Mouse (Mus musculus) kidney, postnatal 10 days (tissue): ENCODE data around the gene Spef1.

ENCODE experiments used
- DNase-seq: peaks from one replicate; pipeline ENCODE4 v3.0.0; 2021; ENCODE audit warnings: mixed read lengths

Spef1 gene

DNA sequence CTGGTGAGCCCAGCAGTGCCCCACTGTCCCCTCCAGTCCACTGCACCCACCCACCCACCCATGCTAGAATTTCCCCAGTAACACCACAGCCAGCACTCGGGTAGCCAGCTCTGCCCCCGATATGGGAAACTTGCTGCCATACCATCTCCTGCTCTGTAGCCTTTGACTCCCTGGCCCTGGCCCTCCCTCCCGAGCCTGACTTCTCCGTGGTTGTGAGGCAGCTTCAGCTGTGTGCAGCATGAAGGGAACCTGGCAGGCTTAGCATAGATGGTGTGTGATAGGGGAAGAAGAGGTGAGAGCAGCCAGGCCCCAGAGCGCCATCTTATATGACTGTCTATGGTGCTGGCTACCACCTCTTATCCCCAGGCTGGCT, 46.6 kb downstream of the Spef1 start:
- DNase-seq, result no peak

DNA sequence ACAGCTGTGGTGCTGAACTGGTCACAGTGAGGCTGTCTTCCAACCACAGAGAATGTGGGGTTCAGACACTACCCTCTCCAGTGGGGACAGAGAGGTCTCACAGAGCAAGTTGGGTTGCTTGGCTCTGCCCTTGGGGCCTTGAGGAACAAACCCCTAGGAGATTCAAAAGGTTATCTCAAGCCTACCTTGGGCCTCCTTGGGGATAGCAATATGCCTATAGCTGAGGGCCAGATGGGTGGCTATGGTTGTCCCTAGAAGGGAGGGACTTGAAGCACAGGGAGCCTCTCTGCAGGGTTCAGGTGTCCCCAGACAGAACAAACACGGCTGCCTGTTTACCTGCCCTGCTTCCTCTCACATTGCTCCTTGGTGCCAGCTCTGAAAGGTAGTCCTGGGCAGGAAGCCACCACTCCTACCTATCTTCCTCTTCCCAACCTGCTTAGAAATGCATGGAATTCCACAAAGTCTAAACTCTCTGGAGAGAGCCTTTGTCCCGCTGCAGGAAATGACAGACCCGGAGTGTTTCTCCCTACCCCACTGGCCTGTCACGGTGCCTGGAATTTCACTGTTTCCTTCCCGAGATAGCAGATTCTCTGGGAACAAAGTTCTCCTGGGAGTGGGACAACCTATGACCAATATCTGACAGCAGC, 47.1 kb downstream of the Spef1 start:
- DNase-seq, result peak; percentile 60

DNA sequence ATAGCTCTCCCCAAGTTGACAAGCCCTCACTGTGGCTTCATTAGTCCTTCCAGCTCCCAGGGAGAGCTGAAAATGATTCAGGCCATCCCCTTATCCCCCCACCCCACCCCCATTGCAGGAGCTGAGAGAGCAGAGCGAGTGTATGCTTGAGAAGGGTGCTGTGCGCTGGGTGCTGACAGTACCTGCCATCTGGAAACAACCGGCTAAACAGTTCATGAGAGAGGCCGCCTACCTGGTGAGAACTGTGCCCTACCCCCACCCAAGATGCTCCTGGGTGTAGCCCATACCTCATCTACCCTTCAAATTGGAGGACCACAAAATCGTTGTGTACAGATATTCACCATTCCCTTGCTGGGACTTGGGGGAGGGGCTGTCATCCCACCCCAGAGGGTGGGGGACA, 47.8 kb downstream of the Spef1 start:
- DNase-seq, result peak; percentile 5

DNA sequence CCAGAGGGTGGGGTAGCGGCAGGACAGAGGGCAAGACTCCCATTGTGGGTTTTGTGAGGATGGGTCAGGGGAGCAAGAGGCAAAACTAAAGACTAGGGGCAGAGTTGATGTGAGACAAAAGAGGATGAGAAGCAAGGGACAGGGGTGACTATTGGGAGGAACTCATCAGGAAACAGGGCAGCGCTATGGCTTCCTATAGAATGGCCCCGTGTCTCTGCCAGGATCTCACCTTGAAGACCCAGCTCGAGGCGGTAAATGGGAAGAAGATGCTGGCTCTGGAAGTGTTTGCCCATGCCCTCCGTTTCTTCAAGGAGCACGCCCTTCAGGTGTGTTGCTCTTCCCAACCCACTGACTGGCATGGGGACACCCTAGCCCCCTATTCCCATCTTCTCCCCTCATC, 48.3 kb downstream of the Spef1 start:
- DNase-seq, result peak; percentile 5

DNA sequence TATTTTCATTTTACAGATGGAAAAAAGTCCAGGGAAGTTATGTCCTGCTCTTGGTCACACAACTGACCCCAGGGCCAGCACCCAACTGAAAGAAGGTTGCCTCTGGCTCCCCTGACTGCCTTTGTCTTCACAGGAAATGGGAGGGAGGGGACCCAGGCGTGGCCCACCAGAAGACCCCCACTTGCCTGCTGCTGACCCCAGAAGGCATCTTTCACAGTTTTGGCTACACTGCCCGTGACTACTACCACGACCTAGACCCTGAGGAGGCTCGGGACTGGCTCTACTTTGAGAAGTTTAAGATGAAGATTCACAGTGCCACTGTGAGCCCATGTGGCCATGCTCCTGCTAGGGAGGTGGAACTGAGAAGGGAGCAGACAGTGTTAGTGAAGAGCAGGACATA, 48.8 kb downstream of the Spef1 start:
- peak; percentile 3 for DNase-seq

DNA sequence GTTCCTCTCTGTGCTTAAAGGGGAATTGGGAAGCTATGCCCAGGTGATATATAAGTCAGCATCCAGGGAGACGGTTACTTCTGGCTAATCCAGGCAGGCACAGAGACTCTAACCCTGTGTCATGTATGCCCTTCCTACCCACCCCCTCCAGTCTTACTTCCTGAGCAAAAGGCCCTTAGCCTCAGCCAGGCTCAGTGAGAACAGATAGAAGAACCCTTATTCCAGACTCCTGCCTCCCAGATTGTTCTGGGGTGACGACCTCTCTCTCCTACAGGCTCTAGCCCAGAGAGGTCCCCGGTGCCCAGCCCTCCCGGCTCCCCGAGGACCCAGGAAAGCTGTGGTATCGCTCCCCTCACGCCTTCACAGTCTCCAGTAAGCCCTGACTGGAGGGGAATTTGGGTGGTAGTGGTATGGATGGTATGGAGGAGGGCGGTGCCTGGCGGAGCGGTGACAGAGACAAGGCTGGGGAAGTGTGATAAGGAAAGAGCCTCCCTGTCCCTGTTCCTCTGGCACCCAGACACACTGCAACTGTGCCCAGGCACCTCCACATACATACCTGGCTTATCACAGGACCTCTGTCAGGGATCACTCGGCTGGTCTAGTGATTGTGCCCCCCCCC, 51.5 kb downstream of the Spef1 start:
- peak; percentile 4 for DNase-seq

DNA sequence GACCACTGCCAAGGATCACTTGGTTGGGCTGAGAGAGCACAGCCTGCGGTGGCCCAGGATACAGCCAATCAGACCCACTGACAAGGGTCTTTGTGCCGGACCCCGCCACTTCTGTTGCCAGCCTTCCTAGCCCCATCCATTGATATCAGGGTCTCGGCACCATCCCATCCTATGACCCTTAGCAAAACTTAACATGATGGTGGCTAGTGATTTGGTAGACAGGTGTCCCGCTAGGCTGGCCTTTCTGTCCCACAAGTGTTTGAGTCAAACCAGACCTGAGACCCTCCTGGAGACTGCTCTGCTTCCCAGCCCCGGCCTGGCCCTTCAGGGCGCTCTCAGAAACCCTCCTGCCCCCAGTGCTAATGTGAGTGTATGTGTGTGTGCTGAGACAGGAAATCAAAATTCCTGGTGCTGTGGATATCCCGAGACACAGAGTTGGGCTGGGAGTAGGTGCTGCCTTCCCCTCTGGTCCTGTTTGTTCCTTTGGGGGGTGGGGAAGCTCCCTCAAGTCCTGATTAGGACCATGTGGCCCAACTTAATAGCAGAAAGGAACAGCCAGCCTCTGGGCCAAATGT, 52.2 kb downstream of the Spef1 start:
- peak; percentile 11 for DNase-seq

DNA sequence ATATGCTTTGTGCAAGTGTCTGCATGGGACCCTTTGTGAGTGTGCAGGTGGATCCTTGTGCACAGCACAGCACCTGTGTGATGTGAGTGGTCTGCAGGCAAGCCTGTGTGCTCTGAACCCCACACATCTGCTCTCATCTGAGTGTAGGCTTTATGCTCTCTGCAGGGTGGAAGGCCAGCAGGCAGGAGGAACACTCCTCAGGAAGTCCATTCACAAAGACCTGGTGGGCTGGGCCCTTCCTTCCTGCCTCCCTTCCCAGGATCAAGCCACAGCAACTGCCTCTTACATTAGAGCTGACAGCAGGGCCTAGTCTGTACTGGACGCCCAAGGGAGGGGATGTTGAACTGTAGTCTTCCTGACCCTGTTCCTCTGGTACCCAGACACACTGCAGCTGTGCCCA, 52.7 kb downstream of the Spef1 start:
- DNase-seq, result peak; percentile 65

DNA sequence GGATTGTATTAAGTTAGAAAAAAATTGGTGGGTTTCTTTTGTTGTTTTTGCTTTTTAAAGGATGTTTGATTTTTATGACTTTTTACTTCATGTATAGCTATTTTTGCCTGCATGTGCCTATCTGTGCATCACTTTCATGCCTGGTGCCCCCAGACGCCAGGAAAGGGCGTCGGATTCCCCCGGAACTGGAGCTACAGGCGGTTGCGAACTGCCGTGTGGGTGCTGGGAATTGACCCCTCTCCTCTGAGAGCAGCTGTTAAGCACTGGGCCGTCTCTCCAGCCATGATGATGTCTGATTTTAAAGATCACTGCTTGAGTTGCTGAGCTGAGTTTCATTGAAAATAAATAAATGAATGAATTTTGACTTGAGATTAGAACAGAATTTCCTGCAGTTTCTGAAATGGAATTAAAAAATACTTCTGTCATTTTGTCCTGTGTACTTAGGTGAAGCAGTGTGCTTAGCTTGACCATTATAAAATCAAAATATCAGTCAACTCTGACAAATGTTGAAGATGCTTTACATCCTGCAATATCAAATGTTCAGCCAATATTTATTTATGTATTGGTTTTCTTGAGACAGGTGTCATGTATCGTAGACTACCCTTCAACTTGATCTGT, 54.0 kb downstream of the Spef1 start, which contains the start of gene Gm11037:
Gene Gm11037, plus strand, starts transcription at position 568 of the 618 bp plus-strand sequence.
- DNase-seq, result peak; percentile 2

DNA sequence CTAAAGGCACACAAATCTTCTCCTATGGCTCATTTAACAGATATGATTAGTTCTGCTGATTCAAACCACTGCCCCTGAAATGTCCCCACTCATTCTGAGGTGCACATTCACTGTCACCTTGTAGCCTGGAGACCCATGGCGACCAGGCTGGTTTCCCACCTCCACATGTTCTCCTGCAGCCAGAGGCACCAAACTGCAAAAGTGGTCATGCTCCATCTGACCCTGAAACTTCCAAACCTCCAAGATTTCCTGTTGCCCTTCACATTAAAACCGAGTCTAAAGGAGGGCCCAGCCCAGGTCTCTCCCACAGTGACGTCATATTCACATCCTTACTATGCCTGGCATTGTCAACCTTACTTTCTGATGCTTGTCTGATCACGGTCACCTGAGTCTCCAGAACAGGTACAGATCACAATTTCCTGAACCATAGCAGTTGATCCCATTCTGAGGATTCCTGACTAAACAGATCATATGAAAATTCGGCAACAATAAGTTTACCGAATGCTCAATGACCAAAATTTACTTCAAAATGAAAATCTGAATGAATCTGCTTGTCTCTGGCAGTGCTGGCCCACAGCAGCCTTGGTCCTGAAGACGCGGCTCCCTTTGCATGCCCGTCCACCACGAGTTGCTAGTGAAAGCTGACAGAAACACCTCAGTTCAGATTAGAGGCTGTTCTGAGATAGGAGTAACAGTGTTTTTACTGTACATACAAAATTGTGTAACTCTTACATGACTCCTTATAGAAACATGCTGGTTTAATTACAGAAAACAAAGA, 54.8 kb downstream of the Spef1 start:
- peak; percentile 3 for DNase-seq

DNA sequence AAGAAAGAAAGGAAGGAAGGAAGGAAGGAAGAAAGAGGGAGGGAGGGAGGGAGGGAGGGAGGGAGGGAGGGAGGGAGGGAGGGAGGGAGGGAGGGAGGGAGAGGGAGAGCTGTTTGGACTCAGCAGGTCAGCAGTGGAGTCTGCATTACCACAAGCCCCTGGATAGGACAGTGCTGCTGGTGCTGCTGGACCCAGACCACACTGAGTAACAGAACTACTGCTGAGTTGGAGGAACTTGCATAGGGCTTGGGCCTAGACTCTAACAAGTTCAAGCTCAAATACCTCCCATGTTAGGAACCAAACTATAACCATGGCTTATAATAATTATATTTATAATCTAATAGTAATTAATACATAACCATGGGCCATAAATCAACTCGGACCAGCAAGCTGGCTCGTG, 56.2 kb downstream of the Spef1 start:
- DNase-seq, result peak; percentile 4

DNA sequence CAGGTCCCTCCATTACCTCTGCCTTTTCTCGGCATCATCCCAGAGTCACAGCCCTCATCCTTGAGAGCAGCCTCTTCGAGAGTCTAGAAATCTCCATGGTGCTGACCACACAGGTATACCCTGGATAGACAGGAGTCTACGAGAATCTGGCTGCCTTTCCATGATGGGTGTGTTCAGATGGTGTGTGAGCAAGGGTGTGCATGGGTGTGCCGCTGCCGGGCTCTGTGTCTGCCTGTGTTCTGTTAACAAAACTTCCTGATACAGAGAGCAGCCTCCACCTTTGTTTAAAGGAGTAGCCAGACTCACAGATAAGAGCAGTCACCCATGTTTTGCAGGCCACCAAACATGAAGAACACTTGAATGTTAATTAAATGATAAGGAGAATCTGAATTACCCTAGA, 57.2 kb downstream of the Spef1 start:
- peak; percentile 6 for DNase-seq

DNA sequence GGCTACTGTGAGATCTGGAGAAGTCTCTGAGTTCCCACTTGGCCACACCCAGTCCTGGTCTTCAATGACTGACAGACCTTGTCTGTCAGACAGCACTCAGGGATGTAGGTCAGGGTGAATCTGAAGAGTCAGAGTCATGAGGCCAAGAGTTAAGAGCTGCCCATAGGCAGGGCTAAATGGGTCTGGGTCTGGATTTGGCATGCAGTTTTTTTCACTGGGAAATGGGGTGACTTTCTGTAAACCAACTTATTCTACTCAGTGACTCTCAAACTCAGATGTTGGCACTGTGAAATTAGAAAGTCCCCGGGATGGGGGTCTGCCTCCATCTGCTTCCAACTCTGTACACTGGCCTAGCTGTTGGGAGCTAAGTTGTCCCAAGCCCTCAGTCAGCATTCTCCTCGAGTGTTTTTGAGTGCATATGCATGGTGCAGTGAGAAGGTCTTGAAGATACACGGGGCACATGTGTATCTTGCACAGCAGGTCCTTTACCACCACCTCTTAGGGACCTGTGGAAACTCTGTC, 58.4 kb downstream of the Spef1 start:
- DNase-seq, result no peak

DNA sequence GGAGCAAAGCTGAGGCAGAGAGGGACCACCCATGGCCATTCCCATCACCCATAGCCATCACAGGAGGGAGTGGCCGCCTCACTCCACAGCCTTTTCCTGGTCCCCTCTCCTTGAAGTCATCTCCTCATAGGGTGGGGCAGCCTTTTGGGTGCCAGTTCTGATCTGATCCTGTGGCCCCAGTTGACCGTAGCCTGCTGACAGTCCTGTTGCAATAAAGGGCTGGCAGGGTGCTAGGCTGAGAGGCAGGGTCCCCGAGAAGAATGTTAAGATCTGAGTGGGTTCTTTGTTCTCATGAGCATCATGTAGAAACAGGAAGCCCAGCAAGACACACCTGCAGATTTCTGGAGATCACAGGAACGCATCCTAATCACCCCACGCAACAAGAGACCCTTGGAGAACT, 58.9 kb downstream of the Spef1 start:
- peak; percentile 23 for DNase-seq

DNA sequence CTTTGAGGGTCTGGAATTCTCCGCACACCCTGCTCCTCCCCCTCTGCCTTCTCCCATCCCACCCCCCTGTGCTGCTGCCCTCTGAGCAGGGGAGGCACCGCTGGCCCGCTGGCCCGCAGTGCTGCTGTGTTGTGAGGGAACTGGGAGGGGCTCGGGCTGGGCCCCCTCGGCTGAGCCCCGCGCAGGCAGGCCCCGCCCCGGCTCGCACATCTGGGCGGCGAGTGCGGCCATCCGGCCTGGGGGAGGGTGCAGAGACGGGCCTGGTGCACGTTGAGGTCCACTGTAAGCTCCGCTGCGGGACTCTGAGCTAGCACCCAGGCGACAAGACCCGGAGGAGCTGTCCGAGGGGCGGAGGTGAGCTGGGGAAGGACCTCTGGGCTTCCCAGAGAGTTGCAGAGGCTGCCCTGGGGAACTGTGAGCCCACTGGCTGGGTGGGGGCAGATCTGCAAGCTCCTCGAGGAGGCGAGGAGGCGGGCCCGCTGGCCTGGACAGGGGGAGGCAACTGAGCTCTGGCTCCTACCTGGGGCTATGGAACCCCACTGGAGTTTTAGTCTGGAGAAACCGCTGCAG, 59.8 kb downstream of the Spef1 start, which contains the start of gene Hspa12b:
Gene Hspa12b, plus strand, starts transcription at position 120 of the 570 bp plus-strand sequence.
- peak; percentile 87 for DNase-seq

DNA sequence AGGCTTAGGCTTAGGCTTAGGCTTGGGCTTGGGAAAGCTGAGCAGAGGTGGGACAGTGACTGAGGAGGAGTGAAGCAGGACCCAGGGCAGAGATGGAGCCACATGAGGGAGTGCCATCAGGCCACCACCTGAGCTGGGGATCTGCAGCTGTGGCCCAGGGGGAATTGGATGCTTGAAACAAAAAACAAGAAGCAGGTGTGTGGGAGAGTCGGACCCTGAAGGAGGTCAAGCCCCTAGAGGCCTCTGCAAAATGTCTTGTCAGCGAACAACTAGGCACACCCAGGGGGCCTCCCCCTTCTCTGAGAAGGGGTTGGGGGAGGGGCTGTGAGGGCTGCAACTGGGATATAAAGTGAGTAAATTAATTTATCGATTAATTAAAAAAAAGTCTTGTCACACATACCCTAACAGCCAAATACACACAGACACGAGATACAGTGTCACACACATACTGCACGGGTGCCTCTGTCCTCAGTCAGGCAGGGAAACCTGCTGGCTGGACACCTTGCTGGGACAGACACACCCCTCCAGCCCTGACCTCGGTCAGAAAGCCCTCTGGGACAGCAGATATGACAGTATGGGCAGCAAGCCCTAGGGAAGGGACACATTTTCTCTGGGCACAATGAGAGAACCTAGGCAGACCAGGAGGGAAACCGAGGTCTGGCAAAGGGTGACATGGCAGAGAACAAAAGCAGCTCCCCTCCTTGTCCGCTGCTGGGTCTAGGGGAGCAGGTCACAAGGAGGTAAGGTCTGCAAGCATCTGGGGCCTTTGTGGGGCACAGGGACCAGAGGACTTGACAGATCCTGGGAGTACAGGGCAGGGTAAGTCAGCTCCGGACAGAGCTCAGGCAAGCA, 60.9 kb downstream of the Spef1 start:
- DNase-seq, result no peak

DNA sequence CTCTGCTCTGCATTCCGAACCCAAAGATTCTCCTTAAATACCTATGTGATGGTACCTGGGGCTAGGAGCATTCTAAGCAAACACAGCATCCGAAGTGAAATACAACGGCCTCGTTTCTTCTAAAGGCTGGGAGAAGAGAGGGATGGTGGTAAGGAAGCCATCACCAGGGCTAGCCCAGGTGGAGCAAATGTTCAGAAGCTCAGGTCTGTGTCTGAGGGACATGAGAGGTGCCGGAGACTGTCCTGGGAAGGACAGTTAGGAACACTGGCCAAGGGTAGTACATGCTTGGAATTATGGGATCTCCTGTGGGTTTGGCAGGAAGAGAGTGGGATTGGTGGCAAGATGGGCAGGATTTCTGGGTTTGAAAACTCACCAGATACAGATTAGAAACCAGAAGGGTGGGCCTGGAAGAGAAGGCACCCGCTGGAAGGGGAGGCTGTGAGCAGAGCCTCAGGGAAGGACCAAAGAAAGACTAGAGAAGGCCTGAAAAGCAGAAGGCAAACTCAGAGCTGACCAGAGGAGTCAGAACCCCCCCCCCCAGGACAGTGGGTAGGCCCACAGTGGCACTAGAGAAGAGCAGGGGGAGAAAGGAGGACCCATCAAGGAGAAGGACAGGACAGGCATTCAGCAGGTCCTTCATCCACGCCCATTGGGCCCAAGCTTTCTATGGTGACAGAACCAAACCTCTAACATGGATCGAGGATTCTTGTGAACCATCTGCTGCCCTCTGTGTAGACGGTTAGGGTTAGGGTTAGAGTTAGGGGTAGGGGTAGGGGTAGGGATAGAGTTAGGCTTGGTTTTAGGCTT, 61.7 kb downstream of the Spef1 start:
- DNase-seq, result no peak

DNA sequence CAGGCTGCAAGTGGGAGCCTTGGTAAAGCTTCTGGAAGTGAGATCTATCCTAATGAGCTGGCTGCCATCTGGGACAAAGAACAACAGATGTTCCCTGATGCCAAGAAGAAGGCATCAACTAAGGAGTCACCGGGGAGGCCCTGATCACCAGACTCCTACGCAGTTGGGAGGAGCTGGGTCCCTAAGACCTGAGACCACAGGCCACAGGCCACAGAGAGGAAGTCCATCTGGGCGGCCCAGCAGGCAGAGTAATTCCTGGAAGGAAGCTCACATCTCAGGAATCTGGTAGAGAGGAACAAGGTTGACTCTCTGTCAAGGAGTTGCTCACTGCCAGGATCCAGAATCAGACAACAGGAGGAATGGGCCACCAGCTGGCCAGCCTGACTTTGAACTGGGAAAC, 62.9 kb downstream of the Spef1 start:
- peak; percentile 45 for DNase-seq
